Mouse (Mus musculus): ENCODE results near the gene Lysmd1. TPM values are rescaled to one million over a fixed set of nuclear protein-coding genes. Genes with fewer than 3 reads are reported as not detected.

Lysmd1 gene
- total RNA-seq, 2 experiments from 2014 or later, result 22.4 to 24.6 TPM

GRCm38 (mm10) chr3:95135433-95136052, 1.7 kb downstream of the Lysmd1 start:
- DNase-seq (ENCODE audit: low spot score in 2 of 2), result no peak

DNA sequence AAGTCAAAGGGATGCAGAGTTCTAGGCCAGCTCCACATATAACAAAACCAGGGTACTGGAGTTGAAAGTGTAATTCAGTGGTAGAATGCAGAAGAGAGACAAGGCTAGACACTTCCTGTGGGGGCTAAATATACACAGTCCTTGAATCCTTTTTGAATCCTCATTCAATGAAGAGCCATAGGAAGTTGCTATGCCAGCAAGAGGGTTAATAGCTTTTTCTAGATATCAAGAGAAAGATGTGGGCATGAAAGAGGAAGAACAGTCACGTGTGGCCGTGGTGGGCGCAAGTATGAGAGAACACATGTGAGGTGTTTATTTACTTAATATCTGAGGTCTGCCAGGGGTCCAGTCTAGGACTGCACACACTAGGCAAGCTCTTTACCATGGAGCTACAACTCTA, 2.4 kb downstream of the Lysmd1 start:
- DNase-seq (ENCODE audit: low spot score in 2 of 2), result no peak

GRCm38 (mm10) chr3:95139586-95140288, 5.8 kb downstream of the Lysmd1 start:
- DNase-seq (ENCODE audit: low spot score in 2 of 2), result no peak

DNA sequence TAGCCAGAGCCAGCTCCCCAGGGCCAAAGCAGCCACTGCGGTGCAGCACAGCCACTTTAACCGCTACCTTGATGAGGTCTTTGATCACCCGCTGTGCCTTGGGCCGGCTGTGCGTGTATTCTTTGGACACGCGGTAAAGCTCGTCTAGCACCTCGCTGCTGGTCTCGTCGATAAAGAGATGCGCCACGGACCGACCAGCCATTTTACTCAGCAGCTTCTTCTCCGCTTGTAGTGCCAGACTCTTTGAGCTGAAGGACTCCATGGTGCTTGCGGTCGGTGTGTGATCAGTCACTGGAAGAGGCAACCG, 6.4 kb downstream of the Lysmd1 start:
- no peak for DNase-seq (ENCODE audit: low spot score in 2 of 2)

GRCm38 (mm10) chr3:95140795-95141194, 6.9 kb downstream of the Lysmd1 start:
- DNase-seq (ENCODE audit: low spot score in 2 of 2), result no peak

GRCm38 (mm10) chr3:95141474-95141873, 7.6 kb downstream of the Lysmd1 start:
- DNase-seq (ENCODE audit: low spot score in 2 of 2), result no peak

GRCm38 (mm10) chr3:95141952-95142616, 8.2 kb downstream of the Lysmd1 start, which contains the start of gene Tnfaip8l2:
Gene Tnfaip8l2, minus strand, starts transcription at chr3:95142360.
- no peak for DNase-seq (ENCODE audit: low spot score in 2 of 2)

- DNase-seq (ENCODE audit: low spot score in 2 of 2), result peak; percentile 93 to 94
Observed at GRCm38 (mm10) chr3:95142617-95143011, 8.7 kb downstream of the Lysmd1 start.

GRCm38 (mm10) chr3:95147924-95148323, 14.0 kb downstream of the Lysmd1 start:
- DNase-seq (ENCODE audit: low spot score in 2 of 2), result no peak

DNA sequence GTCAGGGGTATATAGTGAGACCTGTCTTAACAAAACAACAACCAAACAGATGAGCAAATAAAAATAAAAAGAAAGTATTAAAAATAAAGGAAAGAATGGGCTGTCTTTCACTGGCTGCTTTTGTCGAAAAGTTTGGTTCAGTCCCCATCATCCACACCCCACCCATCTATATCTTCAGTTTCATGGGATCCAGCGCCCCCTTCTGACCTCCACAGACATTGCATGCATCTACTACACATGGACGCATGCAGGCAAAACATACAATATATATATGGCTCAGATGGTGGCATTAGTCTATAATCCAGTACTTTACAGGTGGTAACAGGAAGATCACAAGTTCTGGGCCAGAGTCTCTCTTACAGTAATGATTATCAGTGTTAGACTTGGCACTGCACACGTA, 20.0 kb downstream of the Lysmd1 start:
- DNase-seq (ENCODE audit: low spot score in 2 of 2), result peak in 1 of 2 experiments; percentile 32

DNA sequence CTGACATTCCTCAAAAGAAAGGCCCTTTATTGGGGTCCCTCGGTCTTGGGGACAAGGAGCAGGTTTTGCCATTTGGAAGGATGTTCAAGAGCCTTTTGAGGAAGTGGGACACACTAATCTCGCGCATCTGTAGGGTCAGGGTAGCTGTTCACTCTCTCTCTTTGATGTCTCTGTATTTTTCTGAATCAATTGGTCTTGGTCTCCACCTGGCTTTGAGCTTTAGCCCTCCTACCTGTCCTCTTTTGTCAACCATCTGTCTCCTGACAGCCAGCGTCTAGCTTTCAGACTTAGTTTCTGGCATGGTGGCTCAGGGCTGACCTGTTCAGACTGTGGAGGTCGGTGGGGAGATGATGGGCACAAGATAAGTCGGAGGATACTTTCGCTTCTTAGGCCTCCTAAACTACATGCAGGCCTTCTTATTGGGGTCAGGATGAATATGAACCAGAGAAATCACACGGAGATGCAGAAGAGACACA, 25.7 kb downstream of the Lysmd1 start:
- no peak for DNase-seq (ENCODE audit: low spot score in 2 of 2)

DNA sequence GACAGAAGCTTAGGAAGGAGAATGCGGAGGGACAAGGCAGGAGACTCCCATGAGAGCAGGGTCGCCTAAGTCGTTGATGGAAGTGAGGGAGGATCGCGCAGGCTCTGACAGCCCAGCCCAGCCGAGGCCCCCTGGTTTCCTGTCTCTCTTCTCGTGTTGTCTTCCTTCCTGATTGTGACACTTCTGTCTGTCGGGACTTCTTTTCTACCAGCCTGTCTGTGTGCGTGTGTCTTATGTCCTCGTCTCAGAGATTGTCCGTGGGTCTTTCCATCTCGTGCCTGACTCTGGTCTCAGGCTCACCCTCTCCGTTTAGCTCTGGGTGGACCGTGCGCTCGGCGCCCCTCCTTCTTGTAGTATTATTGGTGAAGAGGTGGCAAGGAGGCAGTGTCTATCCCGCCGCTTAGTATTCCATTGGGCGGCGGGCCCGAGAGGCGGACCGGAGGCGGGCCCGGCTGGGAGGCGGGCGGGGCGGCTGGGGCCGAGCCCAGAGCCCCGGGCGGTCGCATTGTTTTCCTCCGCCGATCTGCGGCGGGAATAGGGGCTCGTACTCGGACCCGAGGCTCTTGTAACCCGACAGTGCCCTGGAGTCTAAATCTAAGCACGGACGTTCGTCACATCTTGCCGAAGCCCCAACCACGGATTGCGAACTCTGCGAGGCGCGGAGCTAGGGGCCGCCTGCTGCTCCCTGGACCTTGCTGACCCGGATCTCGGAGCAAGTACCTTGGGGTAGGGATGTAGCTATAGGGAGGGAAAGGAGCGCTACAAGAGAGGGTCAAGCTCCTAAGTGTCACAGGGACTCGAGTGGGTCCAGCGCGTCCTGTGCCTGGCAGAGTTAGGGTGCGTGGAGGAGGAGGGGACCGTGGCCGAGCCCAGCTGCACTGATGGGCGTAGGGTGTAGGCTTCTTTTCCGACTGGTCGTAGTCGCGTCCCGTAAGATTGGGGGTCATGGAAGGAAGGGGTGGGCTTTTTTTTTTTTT, 26.4 kb downstream of the Lysmd1 start, which contains the start of gene Sema6c:
TSS of gene Sema6c (plus strand) at position 471 of the 977 bp plus-strand sequence.
- DNase-seq (ENCODE audit: low spot score in 2 of 2), result peak; percentile 79 to 89

DNA sequence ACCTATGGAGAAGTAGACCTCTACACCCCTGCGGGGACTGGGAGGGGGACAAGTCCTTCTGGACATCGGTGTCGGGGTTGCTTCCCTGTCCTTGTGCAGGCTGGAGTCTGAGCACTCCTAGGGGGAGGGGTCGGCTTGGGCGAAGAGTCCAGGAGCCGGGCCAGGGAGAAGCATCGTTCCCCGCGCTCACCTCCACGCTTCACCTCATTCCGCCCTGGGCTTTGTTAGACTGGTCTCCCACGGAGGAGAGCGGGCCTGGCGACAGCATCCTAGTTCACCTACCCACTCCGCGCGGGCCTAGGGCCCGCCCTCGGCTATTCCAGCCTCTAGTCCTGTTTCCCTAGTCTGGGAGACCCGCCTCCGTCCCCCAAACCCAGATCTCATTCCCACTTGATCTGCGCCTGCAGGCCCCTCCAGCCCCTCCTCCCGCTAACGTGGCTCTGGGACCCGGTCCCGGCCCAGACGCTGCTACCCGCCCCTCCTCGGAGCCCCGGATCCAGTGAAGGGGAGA, 27.2 kb downstream of the Lysmd1 start:
- no peak for DNase-seq (ENCODE audit: low spot score in 2 of 2)

DNA sequence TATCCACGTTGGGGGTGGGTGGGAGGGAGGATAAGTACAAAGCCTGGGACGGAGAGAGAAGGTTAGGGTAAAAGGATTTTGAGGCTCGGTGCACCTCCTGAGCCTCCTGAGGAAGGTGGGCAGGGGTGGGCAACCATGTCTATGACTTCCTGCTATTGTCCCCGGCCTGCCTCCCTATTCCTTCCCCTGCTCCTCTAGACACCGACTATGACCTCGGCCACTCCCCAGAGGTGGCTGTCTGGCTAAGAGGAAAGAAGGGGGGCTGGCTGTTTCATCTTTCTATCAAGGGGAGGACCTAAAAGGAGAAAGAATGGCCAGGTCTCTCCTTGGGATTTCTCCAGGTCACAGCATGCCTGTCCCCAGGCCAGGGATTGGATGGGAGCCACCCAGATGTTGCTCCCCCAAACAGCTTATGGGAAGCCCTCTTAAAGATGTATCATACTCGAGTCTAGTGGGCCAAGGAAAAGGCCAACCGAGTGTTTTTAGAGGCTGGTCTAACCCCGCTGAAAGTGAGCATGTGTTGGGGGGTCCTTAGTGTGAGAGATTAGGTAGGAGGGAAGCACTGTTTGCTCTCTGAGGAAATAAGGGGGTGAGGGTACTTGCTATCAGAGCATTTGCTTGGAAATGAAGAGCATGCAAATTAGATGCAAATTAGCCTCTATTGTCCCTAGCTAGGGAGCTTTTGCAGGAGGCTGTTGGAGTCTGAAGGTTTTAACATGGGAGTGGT, 27.9 kb downstream of the Lysmd1 start:
- no peak for DNase-seq (ENCODE audit: low spot score in 2 of 2)

GRCm38 (mm10) chr3:95162345-95162628, 28.4 kb downstream of the Lysmd1 start:
- no peak for DNase-seq (ENCODE audit: low spot score in 2 of 2)

- DNase-seq (ENCODE audit: low spot score in 2 of 2), result no peak
Observed at GRCm38 (mm10) chr3:95163419-95164255, 29.7 kb downstream of the Lysmd1 start.

DNA sequence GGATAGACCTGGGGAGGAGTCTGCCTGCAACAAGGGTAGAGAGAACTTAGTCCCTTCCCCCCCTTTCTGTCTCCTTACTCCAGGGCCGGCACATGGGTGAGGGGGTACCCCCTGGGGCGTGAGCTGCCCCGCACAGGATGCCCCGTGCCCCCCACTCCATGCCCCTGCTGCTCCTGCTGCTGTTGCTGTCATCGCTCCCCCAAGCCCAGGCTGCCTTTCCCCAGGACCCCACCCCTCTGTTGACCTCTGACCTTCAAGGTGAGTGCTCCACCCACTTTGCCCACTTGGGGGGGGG, 30.3 kb downstream of the Lysmd1 start:
- DNase-seq (ENCODE audit: low spot score in 2 of 2), result no peak

- no peak for DNase-seq (ENCODE audit: low spot score in 2 of 2)
Observed at GRCm38 (mm10) chr3:95164840-95165239, 31.0 kb downstream of the Lysmd1 start.

GRCm38 (mm10) chr3:95169996-95170395, 36.1 kb downstream of the Lysmd1 start:
- DNase-seq (ENCODE audit: low spot score in 2 of 2), result no peak

DNA sequence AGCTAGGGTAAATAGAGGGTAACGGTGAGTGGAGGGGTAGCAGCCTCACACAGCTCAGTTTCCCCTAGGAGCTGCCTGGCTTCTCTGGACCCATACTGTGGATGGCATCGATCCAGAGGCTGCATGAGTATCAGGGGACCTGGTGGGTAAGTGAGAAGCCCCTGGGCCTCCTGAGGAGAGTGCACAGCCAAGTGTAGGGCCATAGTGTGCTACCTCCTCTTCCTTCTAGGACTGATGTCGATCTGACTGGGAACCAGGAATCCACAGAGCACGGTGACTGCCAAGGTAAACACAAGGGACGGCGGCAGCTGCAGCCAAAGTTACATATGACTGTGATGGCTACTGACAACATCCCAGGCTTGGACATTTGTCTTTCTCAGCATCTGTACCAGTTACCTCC, 37.2 kb downstream of the Lysmd1 start:
- no peak for DNase-seq (ENCODE audit: low spot score in 2 of 2)
